Mouse (Mus musculus) cerebral cortex, adult 2 months (tissue): ENCODE data around the gene Ins2.

Experiments used
- WGBS: fragments of 180-500 bp; shearing (Covaris S2); methylation state at CpG from one replicate; pipeline ENCODE4 v1.1.7; 2018; 5-methylcytosine and 5-hydroxymethylcytosine counted together

Ins2 gene

DNA sequence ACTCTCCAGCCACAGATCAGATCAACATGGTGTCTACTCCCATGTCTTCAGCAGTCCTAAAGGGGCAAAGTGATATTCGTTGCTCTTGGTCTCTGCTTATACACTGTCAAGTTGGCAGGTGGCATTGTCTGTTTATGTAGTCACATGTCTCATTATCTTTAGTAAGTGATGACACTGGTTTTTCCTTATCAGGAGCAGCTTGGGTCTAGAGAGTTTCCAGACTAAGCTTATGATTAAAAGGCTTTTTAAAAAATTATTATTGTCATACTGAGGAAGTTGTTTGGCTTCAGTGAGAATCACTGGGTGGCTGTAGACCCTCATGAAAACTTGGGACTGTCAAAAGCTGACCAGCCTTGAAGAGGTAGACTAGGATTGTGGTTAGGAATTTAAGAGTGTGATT, at the start of gene Ins2:
Gene Ins2, minus strand, starts transcription at position 101 of the 400 bp plus-strand sequence.
- WGBS = 85% methylated on average over 1 of the region's 1 CpGs

DNA sequence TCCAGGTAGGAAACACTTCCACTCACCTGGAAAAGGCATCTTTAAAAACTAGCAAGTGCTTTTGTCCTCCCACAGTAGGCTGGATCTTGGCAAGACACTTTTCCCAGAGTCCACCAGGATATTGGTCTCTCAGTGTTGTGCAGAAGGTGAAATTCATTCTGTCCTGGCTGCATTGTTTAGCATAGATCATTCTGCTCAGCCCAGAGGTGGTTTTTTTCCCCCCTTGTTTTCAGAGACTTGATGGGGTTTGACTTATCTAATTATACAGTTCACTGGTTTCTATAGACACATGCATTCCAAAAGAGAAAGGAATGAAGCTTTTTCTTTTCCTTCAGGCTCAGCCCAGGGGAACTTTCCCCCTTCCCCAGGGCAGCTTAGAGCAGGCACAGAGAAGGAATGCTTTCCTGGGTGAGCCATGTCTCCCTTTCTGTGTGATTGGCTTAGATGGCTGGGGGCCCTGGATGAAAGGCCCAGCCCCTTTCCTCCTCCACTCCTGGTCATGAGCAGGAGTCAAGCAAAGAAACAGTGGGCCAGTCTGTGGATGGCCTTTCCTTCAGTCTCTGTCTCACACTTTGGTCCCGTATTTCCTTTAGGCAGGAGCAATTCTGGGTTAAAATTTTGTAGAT, 49.6 kb upstream of the Ins2 start:
- 76% methylated on average over 1 of the region's 1 CpGs for WGBS

DNA sequence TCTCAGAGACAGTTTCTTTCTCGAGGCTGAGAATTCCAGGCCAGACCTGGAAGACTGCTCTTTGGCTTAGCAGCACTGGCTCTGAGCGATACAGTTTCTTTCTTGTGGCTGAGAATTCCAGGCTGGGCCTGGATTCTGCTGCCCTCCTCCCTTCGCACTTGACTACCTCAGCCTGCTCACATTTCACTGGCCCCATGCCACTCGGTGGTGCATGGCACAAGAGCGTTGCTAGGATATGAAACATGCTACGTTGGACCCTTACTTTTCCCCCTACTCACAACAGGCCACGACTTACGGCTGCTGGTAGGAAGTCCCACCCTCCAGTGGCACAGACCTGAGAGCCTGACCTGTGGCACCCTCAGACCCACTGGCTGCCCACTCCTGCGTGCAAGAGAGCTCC, 46.5 kb upstream of the Ins2 start:
- 69% methylated on average over 9 of the region's 9 CpGs for WGBS

DNA sequence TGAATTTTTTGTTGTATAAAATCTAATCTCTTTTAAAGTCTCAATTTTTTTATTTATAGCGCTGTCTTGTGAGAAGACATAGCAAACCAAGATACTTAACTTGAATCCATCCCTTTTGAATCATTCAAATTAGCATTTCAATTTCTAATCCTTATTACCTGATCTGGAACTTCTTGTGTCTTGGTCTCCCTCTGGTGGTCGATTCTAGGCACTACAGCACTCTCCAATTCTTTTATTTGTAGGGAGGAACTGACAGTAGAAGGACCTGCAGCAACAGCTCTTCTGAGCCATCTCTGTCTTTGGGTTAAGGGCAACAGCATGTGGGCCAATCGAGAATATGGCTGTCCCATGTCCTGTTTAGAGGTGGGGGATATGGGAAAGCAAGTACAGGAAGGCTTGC, 5.4 kb downstream of the Ins2 start:
- 11% methylated on average over 3 of the region's 3 CpGs for WGBS

DNA sequence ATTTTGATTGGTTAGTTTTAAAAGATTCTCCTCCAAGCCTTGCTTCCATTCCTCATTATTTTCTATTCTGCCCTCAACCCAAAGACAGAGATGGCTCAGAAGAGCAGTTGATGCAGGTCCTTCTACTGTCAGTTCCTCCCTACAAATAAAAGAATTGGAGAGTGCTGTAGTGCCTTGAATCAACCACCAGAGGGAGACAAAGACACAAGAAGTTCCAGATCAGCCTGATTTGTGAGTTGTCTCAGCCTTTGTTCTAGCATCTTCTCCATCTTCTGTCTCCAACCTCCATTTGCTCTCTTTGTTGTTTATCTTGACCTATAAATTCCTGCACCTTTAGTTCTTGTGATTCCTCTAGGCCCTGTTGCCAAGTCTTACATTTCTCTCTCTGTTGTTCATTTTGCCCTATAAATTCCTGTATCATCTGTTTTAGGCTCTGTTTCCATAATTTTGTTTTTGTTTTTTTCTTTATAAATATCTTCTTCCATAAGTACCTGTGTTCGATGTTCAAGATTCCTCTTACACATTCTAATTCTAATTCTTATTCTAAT, 6.2 kb downstream of the Ins2 start:
- WGBS = 70% methylated on average over 1 of the region's 1 CpGs

DNA sequence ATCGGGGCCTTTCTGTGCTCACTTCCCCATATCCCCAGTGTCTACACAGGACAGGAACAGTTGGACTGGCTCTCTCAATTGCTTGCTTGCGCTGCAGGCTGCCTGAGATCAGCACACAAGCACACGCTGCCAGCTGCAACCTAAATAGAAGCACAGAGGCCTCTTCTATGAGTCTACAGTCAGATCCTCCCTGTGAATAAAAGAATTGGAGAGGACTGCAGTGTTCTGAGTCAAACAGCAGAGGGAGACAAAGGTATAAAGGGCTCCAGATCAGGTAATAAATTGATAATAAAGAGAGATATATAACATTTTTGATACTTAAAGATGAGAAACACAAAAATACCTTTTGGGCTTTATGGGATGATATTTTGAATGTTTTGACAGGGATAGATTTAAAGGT, 17.2 kb downstream of the Ins2 start:
- WGBS = 44% methylated on average over 3 of the region's 3 CpGs

DNA sequence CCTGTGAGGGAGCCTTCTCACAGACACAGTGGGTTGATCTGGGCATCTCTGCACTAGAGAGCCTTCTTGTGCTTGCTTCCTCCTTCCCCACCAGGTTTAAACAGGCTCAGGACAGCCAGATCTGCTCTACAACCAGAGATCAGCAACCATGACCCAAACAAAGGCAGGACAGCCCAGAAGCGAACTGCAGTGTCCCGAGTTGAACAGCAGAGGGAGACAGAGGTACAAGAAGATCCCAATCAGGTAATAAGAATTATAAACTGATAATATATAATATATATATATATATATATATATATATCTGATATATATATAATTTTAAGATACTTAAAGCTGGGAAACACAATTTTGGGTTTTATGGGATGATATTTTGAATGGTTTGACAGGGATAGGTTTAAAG, 22.5 kb downstream of the Ins2 start:
- WGBS = 0% methylated on average over 2 of the region's 2 CpGs

DNA sequence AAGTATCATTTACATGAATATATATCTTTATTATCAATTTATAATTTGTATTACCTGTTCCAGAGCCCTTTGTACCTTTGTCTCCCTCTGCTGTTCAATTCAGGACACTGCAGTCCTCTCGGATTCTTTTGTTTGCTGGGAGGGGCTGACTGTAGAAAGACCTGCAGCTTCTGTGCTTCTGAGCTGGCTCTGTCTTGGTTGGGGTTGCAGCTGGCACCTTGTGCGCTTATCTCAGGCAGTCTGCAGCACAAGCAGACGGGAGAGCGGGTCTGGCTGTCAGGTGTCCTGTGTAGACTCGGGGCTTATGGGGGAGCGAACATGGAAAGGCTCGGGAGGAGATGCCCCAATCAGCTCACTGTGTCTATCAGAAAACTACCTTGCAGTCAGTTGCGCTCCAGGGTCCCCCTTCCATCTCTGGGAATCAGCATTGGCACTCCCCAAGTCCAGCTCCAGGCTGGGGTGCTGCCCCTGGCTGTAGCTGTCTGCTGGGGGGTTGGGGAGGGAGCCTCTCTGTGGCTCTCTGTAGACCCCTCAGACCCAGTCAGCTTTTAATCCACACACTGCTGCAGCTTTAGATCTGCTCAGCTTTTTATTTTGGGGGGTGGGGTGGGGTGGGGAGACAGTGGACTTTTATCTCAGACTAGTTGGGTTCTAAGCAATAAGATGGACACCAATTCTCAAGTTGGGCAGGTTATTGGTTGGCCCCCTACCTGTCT, 28.2 kb downstream of the Ins2 start:
- WGBS = 11% methylated on average over 8 of the region's 8 CpGs

DNA sequence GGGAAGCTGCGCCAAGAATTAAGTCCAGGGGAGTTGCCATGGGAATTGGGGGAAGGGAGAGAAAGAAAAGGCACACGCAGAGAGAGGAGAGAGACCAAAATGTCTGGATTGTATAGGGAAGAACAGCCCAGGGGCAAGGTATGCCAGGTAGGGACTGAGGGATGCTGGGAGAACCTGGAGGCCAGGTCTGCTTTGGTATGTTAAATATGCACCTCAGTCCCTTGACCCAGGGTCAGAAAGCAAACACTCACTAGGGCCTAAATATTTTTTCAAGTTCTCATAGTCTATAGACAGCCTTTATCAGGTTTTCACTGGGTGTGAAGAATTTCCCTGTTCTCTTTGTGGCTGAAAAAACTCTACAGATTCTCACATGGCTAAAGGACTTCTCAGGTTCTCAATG, 36.3 kb downstream of the Ins2 start:
- WGBS = 89% methylated on average over 2 of the region's 2 CpGs

DNA sequence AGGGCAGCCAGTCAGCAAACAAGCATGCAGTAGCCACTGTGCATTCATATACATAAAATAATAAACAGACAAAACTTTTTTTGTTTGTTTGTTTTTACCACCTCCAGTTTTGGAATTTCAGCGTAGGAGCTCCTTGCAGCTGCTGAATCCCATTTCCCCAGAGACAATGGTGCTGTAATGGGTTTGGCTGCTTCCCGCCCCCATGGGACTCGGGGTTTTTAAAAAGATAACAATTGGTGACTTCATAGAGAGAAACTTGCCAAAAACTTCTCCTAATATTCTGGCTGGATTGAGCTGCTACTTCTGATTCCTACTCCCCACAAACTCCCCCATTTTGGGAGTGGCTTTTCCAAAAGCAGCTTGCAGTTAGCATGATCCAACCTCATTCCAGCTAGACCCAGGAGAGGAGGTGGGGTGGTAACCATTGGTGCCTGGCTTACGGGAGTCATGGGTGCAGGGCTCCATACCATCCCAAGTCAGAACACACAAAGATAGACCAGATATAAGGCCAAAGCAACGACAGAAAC, 43.8 kb downstream of the Ins2 start:
- 55% methylated on average over 5 of the region's 5 CpGs for WGBS

DNA sequence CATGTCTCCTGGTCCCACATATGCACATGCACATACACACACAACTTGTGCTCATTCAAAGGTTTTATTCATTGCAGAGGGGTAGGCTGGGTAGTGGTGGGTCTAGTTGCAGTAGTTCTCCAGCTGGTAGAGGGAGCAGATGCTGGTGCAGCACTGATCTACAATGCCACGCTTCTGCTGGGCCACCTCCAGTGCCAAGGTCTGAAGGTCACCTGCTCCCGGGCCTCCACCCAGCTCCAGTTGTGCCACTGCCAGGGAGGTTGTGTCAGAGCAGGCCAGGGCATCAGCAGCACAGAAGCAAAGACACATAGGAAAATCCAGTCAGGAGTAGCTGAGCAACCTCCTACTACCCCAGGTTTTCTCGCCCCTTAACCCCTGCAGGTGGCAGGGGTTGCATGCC, 64.6 kb downstream of the Ins2 start:
- WGBS = 91% methylated on average over 3 of the region's 3 CpGs

DNA sequence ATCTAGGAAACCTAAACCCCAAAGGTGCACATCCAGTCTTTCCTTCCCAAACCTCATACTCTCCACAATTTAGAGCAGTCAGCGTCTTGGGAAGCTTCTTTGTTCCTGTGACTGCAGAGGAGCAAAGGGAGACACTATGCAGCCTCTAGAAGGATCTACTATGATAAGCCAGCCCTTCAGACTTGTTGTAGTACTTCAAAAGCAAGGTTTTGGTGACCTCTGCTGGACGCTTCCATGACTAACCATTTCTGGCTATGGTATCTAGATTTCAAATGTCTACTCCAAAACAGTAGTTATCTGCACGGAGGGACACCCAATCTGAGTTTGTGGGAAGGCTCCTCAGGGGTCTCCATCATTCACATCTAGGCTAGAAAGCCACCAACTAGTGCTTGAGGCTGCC, 67.5 kb downstream of the Ins2 start:
- 8% methylated on average over 3 of the region's 3 CpGs for WGBS

DNA sequence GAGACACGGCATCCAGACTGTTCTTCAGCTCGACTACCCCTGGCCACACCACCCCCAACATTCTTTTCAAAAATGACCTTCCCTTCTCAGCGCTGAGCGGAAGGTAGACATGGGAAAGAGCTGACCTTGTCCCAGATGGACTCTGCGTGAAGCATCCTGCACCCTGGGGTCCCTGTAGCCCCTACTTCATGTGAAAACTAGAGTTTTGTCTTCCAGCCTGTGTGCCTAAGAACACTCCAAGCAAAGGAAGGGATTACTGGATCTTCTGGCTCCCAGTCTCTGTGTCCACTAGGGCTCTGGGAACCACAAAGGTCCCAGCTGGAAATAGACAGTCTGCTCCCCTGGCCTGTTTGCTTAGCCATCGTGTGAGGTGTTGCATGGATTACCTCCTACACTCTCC, 68.0 kb downstream of the Ins2 start:
- 72% methylated on average over 6 of the region's 6 CpGs for WGBS

DNA sequence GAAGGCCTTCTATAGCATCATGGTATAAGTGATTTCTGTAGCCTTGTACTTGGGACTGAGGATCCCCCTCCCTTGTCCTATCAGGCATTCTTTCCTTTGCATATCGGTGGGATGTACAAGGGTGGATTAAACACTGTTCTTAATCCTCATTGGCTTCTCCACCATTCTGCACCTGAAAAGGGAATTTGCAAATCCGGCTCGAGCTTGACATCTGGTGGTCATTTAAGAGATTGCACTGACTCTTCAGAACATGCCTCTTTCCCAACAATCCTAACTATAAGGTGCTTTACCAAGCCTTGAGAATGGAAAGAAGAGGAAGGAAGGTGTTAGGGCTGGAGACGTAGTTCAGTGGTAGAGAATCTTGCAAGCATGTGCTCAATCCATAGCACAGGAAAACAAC, 71.1 kb downstream of the Ins2 start:
- WGBS = 7% methylated on average over 4 of the region's 4 CpGs

DNA sequence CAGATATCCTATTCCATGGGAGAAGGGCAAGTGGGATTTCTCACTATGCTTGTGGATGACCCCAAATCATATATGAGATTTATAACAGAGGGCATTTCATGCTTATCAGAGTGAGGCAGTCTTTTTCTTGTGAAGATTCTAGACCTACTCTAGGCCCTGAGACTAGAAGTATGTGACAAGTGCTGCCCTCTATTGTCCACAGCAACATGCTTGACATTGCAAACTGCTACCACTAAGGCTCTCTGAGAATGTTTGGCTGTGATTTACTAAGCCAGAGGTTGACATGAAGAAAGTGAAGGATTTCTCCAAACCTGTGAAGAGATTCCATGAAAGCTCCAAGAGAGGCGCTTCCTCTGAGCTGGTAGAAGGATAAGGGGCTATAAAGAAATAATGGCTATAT, 72.1 kb downstream of the Ins2 start:
- 92% methylated on average over 1 of the region's 1 CpGs for WGBS

DNA sequence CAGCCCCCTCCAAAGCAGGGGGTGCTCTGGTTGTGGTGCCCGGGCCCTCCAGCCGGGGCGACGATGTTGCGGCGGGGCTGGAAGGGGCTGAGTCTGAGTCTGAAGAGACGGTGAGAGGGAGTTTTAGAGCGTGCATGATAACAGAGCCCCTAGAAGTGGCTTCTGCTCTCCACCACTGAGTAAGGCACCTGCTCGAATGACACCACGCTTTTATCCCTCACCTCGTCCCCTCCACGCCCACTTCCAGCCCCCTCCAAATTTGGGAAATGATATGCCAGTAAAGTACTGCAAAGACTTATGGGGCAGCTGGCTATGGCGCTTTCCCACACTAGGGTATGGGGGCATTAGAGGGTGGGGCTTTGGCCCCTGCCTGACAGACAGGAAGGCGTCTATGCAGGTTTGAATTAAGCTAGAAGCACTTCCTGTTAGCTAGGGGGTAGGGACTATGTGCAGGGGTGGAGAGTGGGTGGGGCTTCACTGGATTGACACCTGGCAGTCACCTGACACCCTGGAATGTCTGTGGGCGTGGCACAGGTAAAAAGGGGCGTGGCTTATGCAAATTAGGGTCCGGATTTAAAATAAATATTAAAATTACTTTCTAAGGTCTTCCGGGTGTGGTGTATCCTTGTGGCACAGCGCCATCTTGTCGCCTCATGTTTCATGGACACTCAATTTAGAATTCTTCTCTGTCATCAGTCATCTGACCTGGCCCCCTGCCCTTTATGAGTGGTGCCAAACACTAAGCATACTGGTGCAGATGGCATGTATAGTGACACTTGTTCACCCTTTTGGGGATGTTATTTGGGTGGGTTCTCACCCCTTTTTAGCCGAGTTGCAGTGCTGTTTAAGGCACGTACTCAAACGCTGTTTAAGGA, 73.2 kb downstream of the Ins2 start, which contains the start of gene Gm49394:
Gene Gm49394, minus strand, starts transcription at position 192 of the 875 bp plus-strand sequence.
- WGBS = 86% methylated on average over 23 of the region's 23 CpGs

DNA sequence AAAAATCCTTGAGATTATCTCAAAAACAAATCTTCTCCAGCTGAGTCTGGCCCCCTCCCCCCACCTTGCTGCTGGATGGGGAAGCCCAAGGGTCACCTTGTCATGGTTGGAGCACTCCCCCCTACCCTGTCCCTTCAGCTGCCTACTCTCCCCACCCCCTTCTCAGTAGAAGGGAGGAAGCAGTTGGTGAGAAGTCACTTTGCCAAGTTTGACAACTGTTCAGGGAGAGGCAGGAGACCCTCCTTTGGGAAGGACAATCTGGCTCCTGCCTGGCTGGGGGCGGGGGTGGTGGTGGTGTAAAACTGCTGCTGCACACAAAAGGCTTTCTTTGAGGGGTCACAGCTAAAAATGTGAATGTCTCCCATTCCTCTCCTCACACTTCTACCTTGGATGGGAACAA, 74.9 kb downstream of the Ins2 start:
- WGBS = 82% methylated on average over 1 of the region's 1 CpGs

DNA sequence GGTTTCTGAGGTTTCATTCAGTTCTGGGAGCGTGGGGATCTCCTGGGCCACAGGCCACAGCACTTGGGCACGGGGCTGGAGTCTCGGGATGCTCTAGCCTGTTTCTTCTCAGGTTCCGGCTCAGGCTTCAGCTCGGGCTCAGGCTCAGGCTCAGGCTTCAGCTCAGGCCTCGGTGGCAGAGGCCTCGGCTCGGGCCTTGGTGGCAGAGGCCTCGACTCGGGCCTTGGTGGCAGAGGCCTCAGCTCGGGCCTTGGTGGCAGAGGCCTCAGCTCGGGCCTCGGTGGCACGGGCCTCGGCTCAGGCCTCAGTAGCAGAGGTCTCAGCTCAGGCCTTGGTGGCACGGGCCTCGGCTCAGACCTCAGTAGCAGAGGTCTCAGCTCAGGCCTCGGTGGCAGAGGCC, 75.7 kb downstream of the Ins2 start:
- whole genome bisulfite sequencing = 97% methylated on average over 18 of the region's 18 CpGs

DNA sequence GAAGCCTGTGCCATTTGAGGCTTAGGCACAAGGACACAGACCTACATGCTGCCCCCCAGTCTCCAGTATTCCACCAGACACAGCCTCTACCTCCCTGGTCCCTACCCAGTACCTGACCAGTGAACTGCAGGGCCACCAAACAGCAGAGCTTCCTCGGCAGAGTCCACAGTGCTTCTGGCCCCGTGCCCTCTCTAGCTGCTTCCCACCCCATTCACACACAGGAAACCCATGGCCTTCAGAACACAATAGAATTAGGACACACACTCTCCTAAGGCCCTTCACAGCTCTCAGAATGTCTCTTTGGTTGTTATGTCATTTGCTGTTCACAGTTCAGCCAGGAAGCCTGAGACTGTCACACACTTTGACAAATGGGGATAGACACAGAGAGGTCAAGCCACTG, 76.5 kb downstream of the Ins2 start, which contains the start of gene Igf2:
Gene Igf2, minus strand, starts transcription at position 158 of the 400 bp plus-strand sequence.
- WGBS = 76% methylated on average over 2 of the region's 2 CpGs

DNA sequence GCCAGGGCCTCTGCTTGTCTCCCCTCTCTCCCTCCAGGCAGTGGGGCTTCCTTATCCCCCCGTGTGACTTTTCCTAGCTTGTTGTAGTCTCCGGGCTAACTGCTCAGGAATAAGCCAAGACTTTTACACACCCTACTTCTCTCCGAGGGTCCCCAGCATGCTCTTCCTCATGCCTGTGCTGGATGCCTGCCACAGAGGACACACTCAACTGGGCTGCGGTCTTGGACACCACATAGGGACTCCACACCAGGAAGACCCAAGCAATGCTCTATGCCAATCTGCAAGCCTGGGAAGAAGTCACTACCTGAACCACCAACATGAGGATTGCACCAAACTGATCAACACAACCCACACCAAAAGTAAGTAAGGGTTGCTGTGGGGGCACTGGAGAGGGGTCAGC, 77.1 kb downstream of the Ins2 start:
- WGBS = 84% methylated on average over 4 of the region's 4 CpGs

DNA sequence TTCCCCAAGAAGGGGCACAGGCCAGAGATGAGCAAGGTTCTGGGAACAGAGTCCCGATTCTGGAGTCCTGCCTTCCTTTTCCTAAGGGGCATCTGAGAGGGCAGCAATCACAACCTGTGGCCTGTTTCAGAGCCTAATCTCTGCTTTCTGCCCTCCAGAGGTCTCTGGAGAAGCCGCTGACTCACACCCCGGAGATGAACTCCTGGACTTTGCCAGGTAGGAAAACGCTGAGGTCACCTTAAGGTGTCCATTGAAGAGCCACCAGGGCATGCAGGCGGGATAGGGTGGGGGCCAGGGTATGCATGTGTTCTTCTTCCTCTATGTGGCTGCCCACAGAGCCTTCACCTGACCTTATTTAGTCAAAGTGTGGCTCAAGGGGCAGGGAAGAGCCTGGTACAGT, 77.8 kb downstream of the Ins2 start:
- WGBS = 81% methylated on average over 5 of the region's 5 CpGs

DNA sequence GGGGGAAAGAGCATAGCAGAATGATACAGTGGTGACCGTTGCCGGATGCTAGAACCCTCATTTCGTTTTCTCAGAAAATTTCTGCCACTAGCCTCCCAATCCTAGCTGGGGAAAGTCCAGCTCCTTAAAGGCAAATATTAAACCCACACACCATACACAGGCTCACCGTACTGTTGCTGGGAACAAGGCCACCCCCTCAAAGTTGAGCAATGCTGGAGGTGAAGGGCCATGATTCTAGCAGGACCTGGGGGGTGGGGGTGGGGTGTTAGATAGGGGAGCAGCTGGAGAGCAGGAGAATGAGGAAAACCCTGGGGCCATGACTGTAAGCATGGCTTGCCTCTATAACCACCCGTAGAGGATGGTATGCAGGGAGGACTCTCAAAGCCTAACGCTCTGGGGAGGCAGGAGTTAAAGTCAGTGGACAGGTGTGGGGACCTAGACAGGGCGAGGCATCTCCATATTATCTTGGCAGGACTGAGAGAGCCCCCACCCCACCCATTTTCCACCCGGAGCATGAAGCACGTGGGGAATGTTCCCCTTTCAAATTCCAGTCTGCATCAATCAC, 78.6 kb downstream of the Ins2 start:
- WGBS = 18% methylated on average over 9 of the region's 9 CpGs
